Mouse (Mus musculus) c-Kit-positive CD71-negative TER-119-negative erythroid progenitor cells, embryonic 14.5 days (primary cell): ENCODE measurements around the gene Klhl33.
"Not testable (repeated sequence)": the region's sequence is repeated elsewhere in the genome, so short reads cannot be mapped to it uniquely, and the experiment has no call there.

ENCODE experiments used
- DNase-seq: peaks from one replicate; pipeline ENCODE4 v3.0.0-alpha.2; 2013; ENCODE audit warnings: low read depth

Klhl33 gene

DNA sequence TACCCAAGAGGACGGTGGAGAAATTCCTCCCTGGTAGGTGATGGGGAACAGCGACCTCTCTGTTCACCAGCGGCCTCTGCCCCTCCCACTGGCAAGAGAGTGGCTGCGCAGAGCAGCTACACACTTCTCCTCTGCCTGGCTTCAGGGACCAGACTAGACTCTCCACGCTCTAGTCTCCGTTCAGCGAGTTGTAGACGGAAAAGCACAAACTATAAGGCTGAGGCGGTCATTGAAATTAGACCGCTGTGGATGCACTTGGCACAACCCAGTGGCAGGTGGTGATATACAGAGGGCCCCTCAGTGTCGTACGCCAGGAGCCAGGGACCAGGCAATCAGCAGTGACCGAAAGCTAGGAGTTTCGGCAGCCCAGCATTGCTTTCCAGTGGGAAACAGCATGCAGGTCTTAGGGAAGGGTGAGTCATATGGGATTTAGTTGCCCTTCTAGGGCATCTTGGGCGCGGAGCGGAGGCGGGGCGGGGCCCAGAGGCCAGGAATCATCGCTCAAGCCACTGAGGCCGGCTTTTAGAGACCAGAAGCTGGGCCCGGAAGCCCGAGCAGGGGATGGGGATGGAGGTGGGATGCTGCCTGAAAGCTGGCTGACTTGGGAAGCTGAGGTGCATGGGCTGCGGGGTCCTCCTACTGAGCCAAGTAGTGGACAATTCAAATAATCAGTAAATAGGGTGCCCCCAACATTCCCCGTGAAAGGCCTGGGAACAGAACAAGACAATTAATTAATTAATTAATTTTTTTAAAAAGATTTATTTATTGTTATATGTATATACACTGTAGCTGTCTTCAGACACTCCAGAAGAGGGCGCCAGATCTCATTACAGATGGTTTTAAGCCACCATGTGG lies 6.9 kb upstream of the Klhl33 start:
- no peak for DNase-seq

DNA sequence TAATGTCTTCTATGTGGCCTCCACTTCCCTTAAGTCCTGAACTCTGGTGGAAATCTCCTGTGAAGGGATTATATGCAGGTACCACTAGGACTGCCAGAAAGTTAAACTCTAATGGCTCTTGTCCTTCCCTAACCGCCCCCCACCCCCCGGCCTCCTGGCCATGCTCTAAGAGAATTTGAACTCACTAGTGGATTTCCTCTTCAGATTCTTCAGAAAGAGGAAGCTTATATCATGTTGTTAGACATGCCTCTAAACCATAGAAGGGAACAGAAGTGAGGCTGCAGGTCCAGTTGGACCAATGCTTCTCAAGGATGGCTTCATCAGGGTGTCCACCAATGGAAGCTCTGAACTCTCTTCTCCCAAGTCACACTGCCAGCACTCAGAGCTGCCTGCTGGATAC lies 685 bp upstream of the Klhl33 start:
- not testable (repeated sequence) for DNase-seq

DNA sequence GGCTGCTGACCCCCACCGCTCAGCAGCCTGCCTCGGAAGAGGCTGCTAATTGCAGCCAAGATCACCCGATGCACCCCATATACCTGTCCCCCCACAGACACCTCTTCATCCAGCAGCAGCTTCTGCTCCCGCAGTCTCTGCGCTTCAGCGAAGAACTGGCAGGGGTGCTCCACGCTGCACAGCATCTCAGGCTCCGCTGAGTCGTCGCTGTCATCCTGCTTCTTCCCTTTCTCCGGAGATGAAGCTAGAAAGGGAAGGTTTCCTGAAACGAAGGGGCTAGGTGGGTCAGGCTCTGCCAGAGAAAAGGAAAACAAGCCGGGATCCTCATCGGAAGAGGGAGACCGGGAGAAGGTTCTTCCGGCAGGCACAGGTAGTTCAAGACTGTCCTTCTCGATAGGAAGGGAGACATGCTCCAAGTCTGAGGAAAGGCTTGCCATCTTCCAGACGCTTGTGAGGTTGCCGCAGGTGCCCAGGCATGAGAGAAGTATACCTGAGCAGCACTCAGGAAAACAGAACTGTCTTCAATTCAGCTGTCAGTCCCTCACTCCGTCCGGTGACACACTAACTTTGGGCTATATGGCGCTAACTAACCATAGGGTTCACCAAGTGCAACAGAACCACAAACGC lies 447 bp downstream of the Klhl33 start:
- DNase-seq, result no peak

DNA sequence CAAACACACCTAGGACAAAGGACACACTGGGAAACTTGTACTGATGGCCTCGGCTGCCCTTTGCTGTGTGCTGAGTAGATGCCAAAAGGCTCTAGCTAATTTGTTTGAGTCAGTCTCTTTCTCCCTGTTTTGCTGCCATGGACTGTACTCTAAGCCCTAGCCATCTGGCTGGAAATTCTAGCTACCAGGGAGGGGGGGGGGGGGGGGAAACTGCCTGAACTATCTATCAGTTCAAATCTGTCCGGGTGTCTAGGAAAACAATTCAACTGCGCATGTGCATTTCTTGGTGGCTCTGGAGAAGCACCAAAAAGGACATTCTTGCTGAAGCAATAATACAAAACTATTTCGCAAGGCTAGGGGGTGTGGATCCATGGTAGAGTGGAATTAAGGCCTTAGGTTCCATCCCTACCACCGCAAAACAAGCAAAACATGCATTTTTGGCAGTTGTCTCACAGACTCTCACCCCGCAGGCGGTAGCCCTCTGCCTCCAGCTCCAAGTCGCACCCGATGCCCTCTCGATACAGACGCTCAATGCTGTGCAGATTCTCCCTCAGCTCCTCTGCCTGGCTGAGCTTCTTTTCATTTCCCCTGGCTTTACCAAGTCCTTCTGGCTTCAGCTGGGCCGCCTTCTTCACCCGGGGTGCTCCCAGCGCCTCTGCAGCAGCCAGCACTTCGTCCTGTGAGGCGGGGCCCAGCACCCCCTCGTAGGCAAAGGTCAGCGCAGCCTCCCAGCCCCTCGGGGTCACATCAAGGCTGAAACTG lies 1.1 kb downstream of the Klhl33 start:
- no peak for DNase-seq

DNA sequence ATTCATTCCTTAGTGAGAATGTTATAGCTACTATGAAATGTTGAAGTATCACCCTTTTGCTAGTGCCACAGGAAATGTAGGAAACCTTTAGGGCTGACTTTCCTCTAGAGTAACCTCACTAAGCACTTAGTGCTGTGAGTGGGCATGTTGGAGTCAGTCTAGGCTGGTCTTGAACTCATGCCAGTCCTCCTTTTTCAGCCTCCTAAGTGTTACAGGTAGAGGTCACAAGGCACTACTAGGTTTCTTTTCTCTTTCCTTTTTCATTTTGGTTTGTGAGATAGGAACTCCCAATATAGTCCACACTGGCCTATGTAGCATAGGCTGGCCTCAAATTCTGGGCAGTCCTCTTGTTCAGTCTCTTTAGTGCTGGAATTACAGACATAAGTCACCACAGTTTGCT lies 1.9 kb downstream of the Klhl33 start:
- DNase-seq, result no peak

DNA sequence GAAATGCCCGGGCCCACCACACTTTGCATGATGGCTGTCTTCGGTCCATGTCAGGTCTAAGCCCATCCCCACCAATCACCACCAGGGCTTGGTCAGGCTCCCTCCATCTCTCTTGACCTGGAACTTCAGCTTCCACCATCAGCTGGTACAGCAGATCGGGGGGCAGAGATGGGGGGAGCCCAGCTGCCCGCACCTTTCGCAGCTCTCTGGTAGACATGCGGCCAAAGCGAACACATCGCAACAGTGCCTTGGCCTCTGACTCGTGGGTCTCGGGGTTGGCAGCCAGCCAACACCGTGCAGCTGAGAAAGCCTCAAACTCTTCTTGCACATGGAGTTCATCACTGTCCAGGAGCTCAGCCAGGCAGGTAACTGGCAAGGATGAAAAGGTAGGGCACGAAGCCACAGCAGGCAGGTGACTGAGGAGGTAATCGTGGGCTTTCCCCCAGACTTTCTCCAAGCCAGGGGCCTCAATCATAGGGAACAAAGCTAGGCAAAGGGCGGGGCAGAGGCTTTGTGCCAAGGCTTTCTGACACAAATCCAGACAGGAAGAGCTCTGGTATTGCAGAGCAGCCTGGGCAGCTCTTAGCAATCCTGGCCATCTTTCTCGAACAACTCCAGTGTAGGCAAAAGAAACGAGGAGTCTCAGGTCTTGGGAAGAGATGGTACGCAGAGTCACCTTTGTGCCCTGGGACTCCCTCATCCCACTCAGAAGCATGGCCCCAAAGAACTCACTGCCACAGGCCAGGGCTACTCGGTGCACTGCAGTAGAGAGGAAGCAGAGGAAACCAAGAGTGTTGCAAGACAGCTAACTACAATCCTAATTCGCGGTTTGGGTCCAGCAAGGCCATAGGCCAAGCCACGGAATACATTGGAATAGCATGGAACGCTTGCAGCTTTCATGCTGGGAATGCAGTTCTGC lies 4.5 kb downstream of the Klhl33 start:
- DNase-seq, result no peak

DNA sequence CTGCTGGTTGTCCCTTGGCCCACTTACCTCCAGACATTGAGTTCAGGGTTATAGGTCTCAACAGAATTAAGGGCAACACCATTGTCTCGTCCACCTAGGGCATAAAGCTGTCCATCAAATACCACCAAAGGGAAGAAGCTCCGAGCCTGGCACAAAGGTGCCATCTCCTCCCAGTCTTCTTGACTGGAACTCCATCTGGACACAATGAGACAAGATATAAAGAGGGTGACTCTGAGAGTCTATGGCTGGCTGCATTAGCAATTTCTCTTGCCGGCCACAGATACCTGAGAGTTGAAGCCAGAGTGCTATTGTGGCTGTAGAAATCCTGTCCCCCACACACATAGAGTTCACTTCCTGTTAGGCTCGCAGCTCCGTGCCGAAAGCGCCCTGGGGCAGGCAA lies 5.2 kb downstream of the Klhl33 start:
- no peak for DNase-seq

DNA sequence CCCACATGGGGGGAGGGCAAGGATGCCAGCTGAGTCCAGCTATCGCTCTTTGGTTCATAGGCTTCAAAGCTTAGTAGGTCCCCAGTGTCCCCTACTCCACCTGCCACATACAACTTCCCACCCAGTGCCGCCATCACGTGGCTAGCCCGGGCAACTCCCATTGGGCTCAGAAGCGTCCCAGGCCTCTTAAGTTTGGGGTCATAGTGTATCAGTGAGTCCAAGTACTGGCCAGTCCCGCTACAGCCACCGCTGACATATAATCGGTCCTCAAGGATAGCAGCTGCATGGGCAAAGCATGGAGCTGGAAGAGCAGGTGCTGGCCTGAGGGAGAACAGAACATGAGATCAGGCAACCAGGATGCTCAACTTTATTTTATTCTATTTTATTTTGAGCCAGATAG lies 5.7 kb downstream of the Klhl33 start:
- DNase-seq, result no peak

DNA sequence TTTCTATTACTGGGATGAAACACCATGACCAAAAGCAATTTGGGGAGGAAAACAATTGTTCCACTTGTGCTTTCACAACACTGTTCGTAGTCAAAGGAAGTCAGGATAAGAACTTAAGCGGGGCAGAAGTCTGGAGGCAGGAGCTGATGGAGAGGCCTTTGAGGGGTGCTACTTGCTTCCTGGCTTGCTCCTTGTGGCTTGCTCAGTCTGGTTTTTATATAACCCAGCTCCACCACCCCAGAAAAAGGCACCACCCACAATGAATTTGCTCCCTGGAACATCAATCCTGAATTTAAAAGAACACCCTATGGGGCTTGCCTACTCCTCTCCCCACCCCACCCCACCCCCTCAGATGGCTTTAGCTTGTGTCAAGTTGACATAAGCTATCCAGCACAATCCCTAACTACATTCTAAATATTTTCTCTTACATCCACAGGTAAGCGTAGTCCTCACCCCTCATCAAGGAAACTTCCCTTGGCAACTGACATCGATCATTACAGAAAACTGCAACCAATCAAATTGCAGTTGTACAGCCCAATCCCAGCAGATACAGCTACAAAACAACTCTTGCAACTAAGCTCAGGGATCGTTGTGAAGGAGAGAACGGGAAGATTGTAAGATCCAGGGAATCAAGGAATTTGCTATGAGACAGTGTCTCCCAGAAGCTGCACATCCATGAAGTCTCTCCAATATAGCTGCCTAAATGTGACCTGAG lies 20.9 kb downstream of the Klhl33 start:
- DNase-seq, result no peak

DNA sequence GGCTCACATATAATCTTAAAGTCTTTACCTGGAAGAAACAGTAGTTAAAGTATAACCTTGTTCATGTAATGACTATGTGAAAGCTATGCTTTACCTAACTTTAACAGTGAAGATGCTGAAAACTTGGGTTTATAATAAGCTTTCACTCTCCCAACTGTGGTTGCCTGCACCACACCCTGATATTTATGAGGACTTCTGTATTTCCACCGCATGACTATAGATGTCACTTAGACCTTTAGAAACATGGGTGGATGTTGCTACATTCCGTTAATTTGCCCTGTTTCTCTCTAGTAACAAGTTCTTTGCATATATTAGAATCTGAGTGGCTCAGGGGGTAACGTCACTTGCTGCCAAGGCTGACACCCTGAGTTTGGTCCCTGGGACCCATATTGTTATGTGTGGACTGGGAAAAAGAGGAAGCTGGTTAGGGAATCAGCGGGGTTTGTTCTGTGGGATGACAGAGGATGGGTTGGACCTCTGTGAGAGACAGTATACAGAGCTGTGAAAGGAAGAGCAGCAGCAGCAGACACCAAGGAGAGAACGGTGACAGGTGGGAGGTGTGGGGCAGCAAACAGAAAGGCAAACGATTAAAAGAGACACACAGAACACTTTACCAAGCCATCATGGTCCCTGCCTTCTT lies 21.6 kb downstream of the Klhl33 start:
- DNase-seq, result no peak

DNA sequence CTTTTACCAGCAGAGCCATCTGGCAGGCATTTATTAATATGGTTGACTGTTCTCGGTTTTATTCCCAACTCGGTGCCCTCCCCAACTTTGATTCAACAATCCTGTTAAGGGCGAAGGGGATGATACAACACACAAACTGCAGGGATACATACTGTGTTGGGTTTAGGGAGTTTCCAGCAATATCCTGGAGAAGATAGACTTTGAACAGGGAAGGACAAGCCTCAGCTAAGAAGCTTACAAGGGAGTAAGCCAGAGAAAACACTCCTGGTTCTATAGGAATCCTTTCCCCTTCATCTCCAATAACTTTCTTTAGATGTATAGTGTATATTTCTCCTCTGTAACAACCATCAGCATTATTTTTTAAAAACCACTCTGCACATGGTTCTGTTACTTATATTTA lies 22.1 kb downstream of the Klhl33 start:
- DNase-seq, result no peak

DNA sequence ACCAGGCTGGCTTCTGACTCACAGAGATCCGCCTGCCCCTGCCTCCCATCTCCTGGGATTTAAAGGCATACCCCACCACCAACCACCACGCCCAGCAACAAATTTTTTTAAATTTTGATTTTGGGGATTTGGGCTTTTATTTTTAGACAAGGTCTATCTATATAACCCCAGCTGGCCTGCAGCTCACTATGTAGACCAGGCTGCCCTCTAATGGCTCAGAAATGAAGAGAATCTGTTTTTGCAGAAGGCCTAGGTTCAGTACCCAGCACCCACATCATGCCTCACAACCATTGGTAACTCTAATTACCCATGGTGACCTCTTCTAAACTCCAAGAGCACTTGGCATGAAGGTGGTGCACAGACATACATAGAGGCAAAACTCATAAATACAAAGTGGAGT lies 26.0 kb downstream of the Klhl33 start:
- no peak for DNase-seq

DNA sequence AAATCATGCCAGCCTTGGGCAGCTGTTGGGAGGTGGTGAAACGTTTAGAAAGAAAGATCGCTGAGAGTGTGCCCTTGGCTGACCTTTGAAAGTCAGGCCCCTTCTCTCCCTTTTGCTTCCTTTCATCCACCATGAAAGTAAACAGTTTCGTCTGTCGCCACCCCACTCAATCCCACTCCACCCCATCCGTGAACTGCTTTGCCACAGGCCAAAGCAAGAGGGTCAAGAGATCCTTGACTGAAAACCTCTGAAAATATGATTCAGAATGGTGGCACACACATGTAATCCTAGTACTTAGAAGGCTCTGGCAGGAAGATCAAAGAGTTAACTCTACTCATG lies 26.5 kb downstream of the Klhl33 start:
- no peak for DNase-seq

DNA sequence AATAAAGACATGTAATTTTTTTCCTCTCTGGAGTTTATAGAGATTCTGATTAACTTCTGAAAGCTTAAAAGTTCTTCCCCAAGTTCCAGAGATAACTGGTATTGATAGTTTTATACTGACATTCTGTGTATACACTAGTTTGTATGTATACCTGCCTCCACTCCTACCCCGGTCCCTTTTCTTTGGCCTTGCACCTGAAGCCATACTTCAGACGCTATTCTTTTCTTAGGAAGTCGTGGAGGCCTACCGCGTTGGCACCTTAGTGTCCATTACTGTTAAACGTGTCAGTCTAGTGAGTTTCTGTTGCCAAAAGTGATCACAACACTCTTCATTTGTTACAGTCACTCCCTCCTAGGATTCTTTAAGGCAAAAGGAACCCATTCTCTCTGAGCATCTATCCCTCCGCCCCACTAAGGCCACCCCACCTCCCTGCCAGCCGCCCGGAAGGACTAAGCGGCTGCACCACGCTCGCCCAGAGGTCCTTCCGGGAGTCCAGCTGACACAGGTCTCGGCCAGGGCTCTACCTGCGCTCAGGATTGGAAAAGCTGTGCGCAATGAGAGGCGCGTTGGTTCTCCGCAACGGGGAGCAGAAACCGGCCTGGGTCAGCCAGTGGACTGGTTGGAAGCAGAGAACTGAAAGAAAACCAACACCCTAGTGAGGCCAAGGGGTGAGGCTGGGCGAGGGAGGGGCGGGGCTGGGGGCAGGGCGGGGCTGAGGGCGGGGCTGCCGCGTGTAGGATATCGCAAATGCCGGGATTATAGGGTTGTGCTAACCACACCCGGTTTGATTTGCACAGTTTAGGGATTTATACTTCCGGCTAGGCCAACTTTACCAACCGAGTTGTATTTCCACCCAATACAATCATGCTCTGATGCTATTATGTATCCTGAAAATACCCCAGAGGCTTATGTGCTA lies 27.2 kb downstream of the Klhl33 start, which contains the start of gene Tep1:
Gene Tep1, minus strand, starts transcription at position 672 of the 916 bp plus-strand sequence.
- peak; percentile 62 for DNase-seq

DNA sequence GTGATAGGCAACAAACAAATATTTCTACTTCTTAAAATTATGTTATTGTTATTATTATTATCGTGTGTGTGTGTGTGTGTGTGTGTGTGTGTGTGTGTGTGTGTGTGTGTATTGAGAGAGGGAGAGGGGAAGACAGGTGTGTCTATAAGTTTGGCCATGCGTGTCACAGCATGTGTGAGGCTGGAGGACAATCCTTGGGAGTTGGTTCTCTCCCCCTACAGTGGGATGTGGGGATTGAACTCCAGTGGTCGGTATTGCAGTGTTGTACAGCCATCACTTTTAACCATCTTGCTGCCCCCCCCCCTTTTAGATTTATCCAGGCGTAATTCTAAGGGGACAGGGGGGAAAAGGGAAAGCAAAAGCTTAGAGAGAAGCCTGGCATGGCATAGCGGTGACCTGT lies 28.7 kb downstream of the Klhl33 start:
- DNase-seq, result no peak

DNA sequence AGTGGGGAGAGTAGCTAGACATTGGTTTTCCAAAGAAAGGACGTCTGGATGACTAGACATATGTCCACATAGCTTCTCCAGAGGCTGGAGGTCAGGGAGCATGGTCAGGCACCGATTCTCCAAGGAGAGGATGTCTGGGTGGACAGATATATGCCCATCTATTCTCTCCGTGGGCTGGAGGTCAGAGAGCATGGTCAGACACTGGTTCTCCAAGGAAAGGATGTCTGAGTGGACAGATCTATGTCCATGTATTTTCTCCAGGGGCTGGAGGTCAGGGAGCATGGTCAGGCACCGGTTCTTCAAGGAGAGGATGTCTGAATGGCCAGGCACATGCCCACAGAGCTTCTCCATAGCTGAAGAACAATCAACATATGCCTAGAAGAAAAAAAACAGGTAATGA lies 29.1 kb downstream of the Klhl33 start:
- no peak for DNase-seq

DNA sequence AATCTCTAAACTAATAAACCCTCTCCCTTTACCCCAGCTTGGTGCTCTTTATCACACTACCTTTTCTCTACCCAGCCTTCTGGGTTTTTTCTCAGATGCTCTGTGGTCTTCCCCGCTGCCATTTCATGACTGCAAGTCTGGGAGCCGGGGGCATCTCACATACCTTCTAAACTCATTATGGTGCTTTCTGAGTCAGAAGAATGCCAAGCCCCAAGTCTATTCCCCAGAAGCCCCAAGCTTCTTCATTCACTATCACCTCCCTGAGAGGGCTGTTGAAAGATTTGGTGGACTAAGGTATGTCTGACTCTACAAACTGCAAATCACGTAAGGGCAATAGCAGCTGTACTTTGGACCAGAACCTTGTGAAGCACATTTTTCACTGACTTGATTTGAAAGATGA lies 30.3 kb downstream of the Klhl33 start:
- DNase-seq, result no peak

DNA sequence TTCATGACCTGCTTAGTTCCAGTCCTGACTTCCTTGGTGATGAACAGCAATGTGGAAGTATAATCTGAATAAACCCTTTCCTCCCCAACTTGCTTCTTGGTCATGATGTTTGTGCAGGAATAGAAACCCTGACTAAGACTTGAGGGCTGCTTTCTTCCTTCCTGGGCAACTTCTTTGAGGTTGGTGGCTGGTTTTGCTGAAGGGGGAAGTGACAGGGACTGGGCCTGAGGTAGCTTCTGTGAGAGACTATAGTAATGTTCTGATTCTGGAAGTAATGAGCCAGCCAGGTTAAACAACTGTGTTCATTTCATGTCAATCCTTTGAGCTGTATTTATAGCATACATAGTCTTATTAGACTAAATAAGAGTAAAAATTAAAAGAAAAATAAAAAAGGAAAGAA lies 32.3 kb downstream of the Klhl33 start:
- DNase-seq, result peak; percentile 8

DNA sequence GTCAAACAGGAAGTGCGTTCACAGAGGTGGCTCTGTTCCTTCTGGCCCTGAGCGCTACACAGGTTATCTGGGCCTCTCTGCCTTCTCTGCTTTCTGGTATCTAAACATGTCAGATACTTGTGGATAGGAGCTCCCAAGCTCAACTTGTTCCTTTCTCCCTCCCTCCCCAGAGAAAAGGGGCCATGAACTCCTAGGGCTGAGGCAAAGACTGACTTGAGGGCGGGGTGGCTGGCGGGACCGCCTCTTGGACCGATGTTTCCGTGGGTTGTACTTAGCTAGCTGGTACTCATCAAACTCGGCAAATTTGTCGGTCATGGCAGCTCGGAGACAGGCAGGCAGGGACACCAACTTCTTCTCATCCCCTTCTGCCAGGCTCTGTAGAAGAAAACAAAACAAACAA lies 34.7 kb downstream of the Klhl33 start:
- no peak for DNase-seq

DNA sequence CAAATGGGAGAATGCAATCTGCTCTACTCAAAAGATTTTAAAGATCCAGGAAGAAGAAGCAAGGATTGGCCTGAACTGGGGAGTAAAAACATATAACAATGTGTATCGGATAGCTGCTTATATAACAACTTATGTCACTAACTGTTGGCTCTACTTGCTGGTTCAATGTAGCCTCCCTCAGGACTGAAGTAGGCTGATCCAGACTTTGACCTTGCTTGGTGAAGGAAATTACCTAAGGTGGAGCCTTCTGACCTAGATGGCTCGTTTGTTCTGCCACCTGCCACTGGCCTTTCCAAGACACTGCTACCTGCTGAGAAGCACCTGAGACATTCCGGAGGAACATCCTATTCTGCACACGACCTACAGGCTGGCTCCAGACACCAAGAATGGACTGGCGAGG lies 41.5 kb downstream of the Klhl33 start:
- no peak for DNase-seq
